Comparison of ENCODE assay signal across 26 mouse cellular contexts in genomic region chr6:91931231-91931630, GRCm38 (mm10). TPM values are rescaled to one million over a fixed set of nuclear protein-coding genes. Genes with fewer than 3 reads are reported as not detected.
DNase-seq lines count a peak whose midpoint lies in the region; ATAC-seq and TF ChIP-seq lines count a peak whose summit lies in the region.
"Had no signal": no experiment of that assay in that cellular context is flagged by ENCODE, and none has a peak within 500 bp of the region (broad histone marks: within the 10 kb centered on the region; RNA-seq: fewer than 3 reads in every experiment).

No protein-coding gene starts in this region.

- ATAC-seq in hindbrain, postnatal 0 days: no peak
- no peak for ATAC-seq in hindbrain, embryonic 16.5 days
- ATAC-seq in lung, embryonic 15.5 days (ENCODE audit: borderline replicate concordance, extremely low read depth, low FRiP score, low TSS enrichment): no peak
- no peak for ATAC-seq in lung, postnatal 0 days
- ATAC-seq in forebrain, embryonic 16.5 days: no peak
- ATAC-seq: CD4-positive, CD25-positive, alpha-beta regulatory T cell, adult 4 months; forebrain, embryonic 14.5 days had no signal

- TF ChIP-seq EP300 in lung, postnatal 0 days (IDR thresholded peaks at IDR 0.05): no peak

- 59% methylated on average over 5 of the region's 5 CpGs for WGBS in hindbrain, postnatal 0 days
- WGBS in hindbrain, embryonic 16.5 days: 67% methylated on average over 5 of the region's 5 CpGs
- WGBS in lung, embryonic 15.5 days: 38% methylated on average over 5 of the region's 5 CpGs
- WGBS in lung, postnatal 0 days: 36% methylated on average over 5 of the region's 5 CpGs
- WGBS in forebrain, embryonic 16.5 days: 71% methylated on average over 5 of the region's 5 CpGs

- H3K36me3 ChIP-seq in hindbrain, postnatal 0 days (ENCODE audit: insufficient read depth, low read length): no peaks in the 10 kb centered on the region
- no peaks in the 10 kb centered on the region for H3K36me3 ChIP-seq in hindbrain, embryonic 16.5 days (ENCODE audit: control insufficient read depth, insufficient read depth, low read length)
- no peaks in the 10 kb centered on the region for H3K36me3 ChIP-seq in lung, embryonic 15.5 days
- H3K36me3 ChIP-seq in lung, postnatal 0 days (ENCODE audit: insufficient read depth, low read length): no peaks in the 10 kb centered on the region
- H3K36me3 ChIP-seq in forebrain, embryonic 16.5 days (ENCODE audit: control insufficient read depth, insufficient read depth): no peaks in the 10 kb centered on the region
- H3K36me3 ChIP-seq: embryonic facial prominence, embryonic 13.5 days; heart, embryonic 15.5 days; hindbrain, embryonic 13.5 days; limb, embryonic 15.5 days; liver, embryonic 15.5 days; midbrain, embryonic 12.5 days; neural tube, embryonic 12.5 days had no signal

- no peaks in the 10 kb centered on the region for H3K4me1 ChIP-seq in hindbrain, postnatal 0 days (ENCODE audit: insufficient read depth, low read length)
- H3K4me1 ChIP-seq in hindbrain, embryonic 16.5 days (ENCODE audit: control insufficient read depth, insufficient read depth, low read depth, low read length): no peaks in the 10 kb centered on the region; the same call in 1 of the 2 replicates
- peaks cover 13% of the 10 kb centered on the region; the same call in 1 of the 2 replicates for H3K4me1 ChIP-seq in lung, embryonic 15.5 days
- no peaks in the 10 kb centered on the region for H3K4me1 ChIP-seq in lung, postnatal 0 days (ENCODE audit: insufficient read depth, low read depth, low read length)
- H3K4me1 ChIP-seq in forebrain, embryonic 16.5 days (replicated peaks; ENCODE audit: control insufficient read depth, insufficient read depth, low read length): no peaks in the 10 kb centered on the region
- H3K4me1 ChIP-seq: embryonic facial prominence, embryonic 13.5 days; hindbrain, embryonic 13.5 days; liver, embryonic 15.5 days; midbrain, embryonic 12.5 days; neural tube, embryonic 12.5 days had no signal

- H3K27me3 ChIP-seq in hindbrain, postnatal 0 days (ENCODE audit: insufficient read depth, low read length): no peaks in the 10 kb centered on the region
- H3K27me3 ChIP-seq in hindbrain, embryonic 16.5 days (replicated peaks; ENCODE audit: control insufficient read depth, insufficient read depth, low read length): no peaks in the 10 kb centered on the region
- H3K27me3 ChIP-seq in lung, embryonic 15.5 days: no peaks in the 10 kb centered on the region
- H3K27me3 ChIP-seq in lung, postnatal 0 days (replicated peaks; ENCODE audit: insufficient read depth, low read length): no peaks in the 10 kb centered on the region
- no peaks in the 10 kb centered on the region for H3K27me3 ChIP-seq in forebrain, embryonic 16.5 days (replicated peaks; ENCODE audit: control insufficient read depth, insufficient read depth, low read length)
- H3K27me3 ChIP-seq: embryonic facial prominence, embryonic 13.5 days; heart, embryonic 15.5 days; hindbrain, embryonic 13.5 days; limb, embryonic 15.5 days; liver, embryonic 15.5 days; midbrain, embryonic 12.5 days; neural tube, embryonic 12.5 days had no signal

- no peak for TF ChIP-seq CTCF in hindbrain, postnatal 0 days (IDR thresholded peaks at IDR 0.05; ENCODE audit: low read depth)
- TF ChIP-seq CTCF in lung, postnatal 0 days (IDR thresholded peaks at IDR 0.05): no peak

- no peaks in the 10 kb centered on the region for H3K9me3 ChIP-seq in hindbrain, postnatal 0 days (ENCODE audit: low read length)
- H3K9me3 ChIP-seq in hindbrain, embryonic 16.5 days (ENCODE audit: control insufficient read depth, low read length): no peaks in the 10 kb centered on the region
- H3K9me3 ChIP-seq in lung, embryonic 15.5 days: no peaks in the 10 kb centered on the region
- no peaks in the 10 kb centered on the region for H3K9me3 ChIP-seq in lung, postnatal 0 days (ENCODE audit: low read length)
- no peaks in the 10 kb centered on the region for H3K9me3 ChIP-seq in forebrain, embryonic 16.5 days (ENCODE audit: control insufficient read depth, low read length)
- H3K9me3 ChIP-seq: embryonic facial prominence, embryonic 13.5 days; heart, embryonic 15.5 days; hindbrain, embryonic 13.5 days; limb, embryonic 15.5 days; liver, embryonic 15.5 days; midbrain, embryonic 12.5 days; neural tube, embryonic 12.5 days had no signal

- H3K9ac ChIP-seq in hindbrain, postnatal 0 days (replicated peaks; ENCODE audit: low read length): no peak overlapping the region
- H3K9ac ChIP-seq in hindbrain, embryonic 16.5 days (ENCODE audit: low read depth, low read length): no peak overlapping the region
- H3K9ac ChIP-seq in lung, embryonic 15.5 days: no peak overlapping the region
- H3K9ac ChIP-seq in lung, postnatal 0 days (replicated peaks; ENCODE audit: low read depth): no peak overlapping the region
- H3K9ac ChIP-seq in forebrain, embryonic 16.5 days (replicated peaks; ENCODE audit: low read depth, low read length): no peak overlapping the region
- H3K9ac ChIP-seq: embryonic facial prominence, embryonic 13.5 days; heart, embryonic 15.5 days; hindbrain, embryonic 13.5 days; limb, embryonic 15.5 days; liver, embryonic 15.5 days; midbrain, embryonic 12.5 days; neural tube, embryonic 12.5 days had no signal

- no peak overlapping the region for H3K4me2 ChIP-seq in hindbrain, postnatal 0 days (ENCODE audit: low read depth, low read length)
- H3K4me2 ChIP-seq in hindbrain, embryonic 16.5 days (ENCODE audit: low read length): no peak overlapping the region
- H3K4me2 ChIP-seq in lung, embryonic 15.5 days: no peak overlapping the region
- no peak overlapping the region for H3K4me2 ChIP-seq in lung, postnatal 0 days (replicated peaks; ENCODE audit: low read depth, low read length)
- no peak overlapping the region for H3K4me2 ChIP-seq in forebrain, embryonic 16.5 days (ENCODE audit: low read length)
- H3K4me2 ChIP-seq: embryonic facial prominence, embryonic 13.5 days; heart, embryonic 15.5 days; hindbrain, embryonic 13.5 days; limb, embryonic 15.5 days; liver, embryonic 15.5 days; midbrain, embryonic 12.5 days; neural tube, embryonic 12.5 days had no signal

- DNase-seq in hindbrain, postnatal 0 days (ENCODE audit: low spot score): peak; percentile 25
- DNase-seq in lung, postnatal 0 days (ENCODE audit: low spot score): no peak
- peak; percentile 64 for DNase-seq in adrenal gland, adult 2 months
- peak; percentile 34 for DNase-seq in adrenal gland, postnatal 25 days
- no peak for DNase-seq in thymus, postnatal 36 days
- DNase-seq: cerebellum, adult 18-20 months; cerebellum, postnatal 25 days; heart, postnatal 36 days; kidney, adult 9 months; left cerebral cortex, postnatal 4 days; lung, postnatal 14 days; thymus, postnatal 25 days had no signal

- no peak overlapping the region for H3K27ac ChIP-seq in hindbrain, postnatal 0 days
- no peak overlapping the region for H3K27ac ChIP-seq in hindbrain, embryonic 16.5 days (ENCODE audit: low read depth, low read length)
- peak overlapping the region; percentile 36; the same call in 1 of the 2 replicates for H3K27ac ChIP-seq in lung, embryonic 15.5 days
- no peak overlapping the region for H3K27ac ChIP-seq in lung, postnatal 0 days (ENCODE audit: low read length)
- H3K27ac ChIP-seq in forebrain, embryonic 16.5 days (ENCODE audit: low read length): no peak overlapping the region
- H3K27ac ChIP-seq: embryonic facial prominence, embryonic 13.5 days; heart, embryonic 15.5 days; hindbrain, embryonic 13.5 days; left cerebral cortex, adult 2 months; limb, embryonic 15.5 days; liver, embryonic 15.5 days; midbrain, embryonic 12.5 days; neural tube, embryonic 12.5 days had no signal

- no peak overlapping the region for H3K4me3 ChIP-seq in hindbrain, postnatal 0 days (ENCODE audit: low read length)
- no peak overlapping the region for H3K4me3 ChIP-seq in hindbrain, embryonic 16.5 days (ENCODE audit: low read length)
- H3K4me3 ChIP-seq in lung, embryonic 15.5 days: no peak overlapping the region
- no peak overlapping the region for H3K4me3 ChIP-seq in lung, postnatal 0 days (ENCODE audit: low read depth, low read length)
- H3K4me3 ChIP-seq in forebrain, embryonic 16.5 days (replicated peaks; ENCODE audit: low read length): no peak overlapping the region
- H3K4me3 ChIP-seq: embryonic facial prominence, embryonic 13.5 days; heart, embryonic 15.5 days; hindbrain, embryonic 13.5 days; left cerebral cortex, adult 2 months; limb, embryonic 15.5 days; liver, embryonic 15.5 days; midbrain, embryonic 12.5 days; neural tube, embryonic 12.5 days had no signal

RNA-seq across cellular contexts. Expression of gene 4930590J08Rik, which starts 28.6 kb away (rescaled TPM):
- 2.2 and 3.2 TPM in 2 replicates for total RNA-seq in hindbrain, postnatal 0 days (2014; rRNA removed)
- polyA plus RNA-seq in hindbrain, postnatal 0 days (2015; fragmentation: Nextera tagmentation; extraction: Ambion mirVana): 0.63 and 0.64 TPM in 2 replicates
- polyA plus RNA-seq in hindbrain, embryonic 16.5 days (2015; fragmentation: Nextera tagmentation; extraction: Ambion mirVana): 1.1 and 1.2 TPM in 2 replicates
- polyA plus RNA-seq in lung, embryonic 15.5 days (2015; fragmentation: Nextera tagmentation; extraction: Ambion mirVana): 0.21 and 0.29 TPM in 2 replicates
- 0.19 TPM in 2 replicates for polyA plus RNA-seq in lung, postnatal 0 days (2015; fragmentation: Nextera tagmentation; extraction: Ambion mirVana)
- total RNA-seq in adrenal gland, adult 2 months (2021): 1 to 10 TPM; 1.6 to 2.1 TPM
- polyA plus RNA-seq in adrenal gland, adult 2 months (2012; rRNA removed): 0.25 and 0.26 TPM in 2 replicates
- 1.7 and 1.9 TPM in 2 replicates for total RNA-seq in adrenal gland, postnatal 25 days (2021)
- polyA plus RNA-seq in forebrain, embryonic 16.5 days (2015; fragmentation: Nextera tagmentation; extraction: Ambion mirVana): 0.58 and 0.98 TPM in 2 replicates

RNA-seq across cellular contexts. Expression of gene Fgd5, which starts 47.4 kb away (rescaled TPM):
- 17.6 and 17.7 TPM in 2 replicates for total RNA-seq in hindbrain, postnatal 0 days (2014; rRNA removed)
- polyA plus RNA-seq in hindbrain, postnatal 0 days (2015; fragmentation: Nextera tagmentation; extraction: Ambion mirVana): 9.1 and 9.4 TPM in 2 replicates
- 14.7 and 17.1 TPM in 2 replicates for polyA plus RNA-seq in hindbrain, embryonic 16.5 days (2015; fragmentation: Nextera tagmentation; extraction: Ambion mirVana)
- 18.6 and 21.2 TPM in 2 replicates for polyA plus RNA-seq in lung, embryonic 15.5 days (2015; fragmentation: Nextera tagmentation; extraction: Ambion mirVana)
- 19.2 and 22.1 TPM in 2 replicates for polyA plus RNA-seq in lung, postnatal 0 days (2015; fragmentation: Nextera tagmentation; extraction: Ambion mirVana)
- 10 to 100 TPM; 13.1 to 18.5 TPM for total RNA-seq in adrenal gland, adult 2 months (2021)
- polyA plus RNA-seq in adrenal gland, adult 2 months (2012; rRNA removed): 7.4 and 7.7 TPM in 2 replicates
- total RNA-seq in adrenal gland, postnatal 25 days (2021): 14.5 and 15.1 TPM in 2 replicates
- 6.8 and 9.3 TPM in 2 replicates for polyA plus RNA-seq in forebrain, embryonic 16.5 days (2015; fragmentation: Nextera tagmentation; extraction: Ambion mirVana)
- total RNA-seq: megakaryocyte, adult 5-6 weeks had no signal

RNA-seq across cellular contexts. Expression of gene Ccdc174, which starts 53.4 kb away (rescaled TPM):
- 12.8 and 15.1 TPM in 2 replicates for total RNA-seq in hindbrain, postnatal 0 days (2014; rRNA removed)
- polyA plus RNA-seq in hindbrain, postnatal 0 days (2015; fragmentation: Nextera tagmentation; extraction: Ambion mirVana): 36.3 and 43.4 TPM in 2 replicates
- polyA plus RNA-seq in hindbrain, embryonic 16.5 days (2015; fragmentation: Nextera tagmentation; extraction: Ambion mirVana): 31.1 and 33.1 TPM in 2 replicates
- polyA plus RNA-seq in lung, embryonic 15.5 days (2015; fragmentation: Nextera tagmentation; extraction: Ambion mirVana): 27.1 and 29.9 TPM in 2 replicates
- 32.2 and 32.7 TPM in 2 replicates for polyA plus RNA-seq in lung, postnatal 0 days (2015; fragmentation: Nextera tagmentation; extraction: Ambion mirVana)
- 10 to 100 TPM; 28.2 to 69.0 TPM for total RNA-seq in adrenal gland, adult 2 months (2021)
- polyA plus RNA-seq in adrenal gland, adult 2 months (2012; rRNA removed): 2.9 and 4.5 TPM in 2 replicates
- total RNA-seq in adrenal gland, postnatal 25 days (2021): 34.7 and 37.6 TPM in 2 replicates
- polyA plus RNA-seq in forebrain, embryonic 16.5 days (2015; fragmentation: Nextera tagmentation; extraction: Ambion mirVana): 41.0 and 47.0 TPM in 2 replicates

Comparison
In these comparisons a context has a peak if more than half of its experiments do, and no peak if none do; other contexts are left out.
1. DNase-seq: peak in hindbrain, postnatal 0 days (single experiment), adrenal gland, adult 2 months (single experiment) and adrenal gland, postnatal 25 days (single experiment); none in lung, postnatal 0 days (single experiment) and thymus, postnatal 36 days (0 of 2).